Mouse (Mus musculus) liver, embryonic 11.5 days (tissue): ENCODE data around the gene Senp8. TPM values are rescaled to one million over a fixed set of nuclear protein-coding genes. Genes with fewer than 3 reads are reported as not detected.
"Not testable (repeated sequence)": the region's sequence is repeated elsewhere in the genome, so short reads cannot be mapped to it uniquely, and the experiment has no call there.

Source experiments
- ATAC-seq: fragments of 200-750 bp; cut with Nextera tagmentation; replicated peaks from 2 replicates; pipeline ENCODE4 v1.8.0; 2017; ENCODE audit warnings: moderate number of reproducible peaks, mild to moderate bottlenecking, moderate TSS enrichment, moderate library complexity; ENCODE audit not compliant: low FRiP score
- DNase-seq: peaks from one replicate; pipeline ENCODE4 v3.0.0-alpha.2; 2017; ENCODE audit warnings: low spot score
- H3K27ac ChIP-seq: fragments of 300-500 bp; sonication (generic); 2 replicates; pipeline ENCODE4 v1.5.1; 2014; ENCODE audit warnings: mild to moderate bottlenecking, low read depth, low read length, control low read depth
- H3K27me3 ChIP-seq: fragments of 300-500 bp; sonication (generic); replicated peaks from 2 replicates; pipeline ENCODE4 v1.6.1; 2014; ENCODE audit warnings: low read length, mixed read lengths; ENCODE audit not compliant: control insufficient read depth, insufficient read depth
- H3K36me3 ChIP-seq: fragments of 300-500 bp; sonication (generic); 2 replicates; pipeline ENCODE4 v1.6.1; 2014; ENCODE audit warnings: mild to moderate bottlenecking, low read length, moderate library complexity, mixed read lengths; ENCODE audit not compliant: control insufficient read depth, insufficient read depth
- H3K4me1 ChIP-seq: fragments of 300-500 bp; sonication (generic); replicated peaks from 2 replicates; pipeline ENCODE4 v1.6.1; 2014; ENCODE audit warnings: low read length, mixed read lengths; ENCODE audit not compliant: control insufficient read depth, insufficient read depth
- H3K4me2 ChIP-seq: fragments of 300-500 bp; sonication (generic); 2 replicates; pipeline ENCODE4 v1.6.1; 2014; ENCODE audit warnings: mild to moderate bottlenecking, control low read depth, moderate library complexity
- H3K4me3 ChIP-seq: fragments of 300-500 bp; sonication (generic); 2 replicates; pipeline ENCODE4 v1.5.1; 2014; ENCODE audit warnings: low read depth, low read length, control low read depth
- H3K9ac ChIP-seq: fragments of 300-500 bp; sonication (generic); 2 replicates; pipeline ENCODE4 v1.6.1; 2014; ENCODE audit warnings: low read depth, low read length, control low read depth
- H3K9me3 ChIP-seq: fragments of 300-500 bp; sonication (generic); 2 replicates; pipeline ENCODE4 v1.6.1; 2016; ENCODE audit warnings: low read length, inconsistent platforms, mixed read lengths; ENCODE audit not compliant: control insufficient read depth
- WGBS: fragments of 180-500 bp; shearing (Covaris S2); extraction: QIAGEN DNeasy Blood & Tissue Kit; methylation state at CpG from one replicate; pipeline ENCODE4 v1.1.7; 2014; 5-methylcytosine and 5-hydroxymethylcytosine counted together
- polyA plus RNA-seq: library from polyadenylated mRNA; unstranded; fragments of >200 nt; fragmentation: Nextera tagmentation; extraction: Ambion mirVana; gene quantifications from 2 replicates; pipeline ENCODE4 v1.2.1, GENCODE M21; 2014

Senp8 gene
- 9.8 and 10.9 TPM in 2 replicates for polyA plus RNA-seq

DNA sequence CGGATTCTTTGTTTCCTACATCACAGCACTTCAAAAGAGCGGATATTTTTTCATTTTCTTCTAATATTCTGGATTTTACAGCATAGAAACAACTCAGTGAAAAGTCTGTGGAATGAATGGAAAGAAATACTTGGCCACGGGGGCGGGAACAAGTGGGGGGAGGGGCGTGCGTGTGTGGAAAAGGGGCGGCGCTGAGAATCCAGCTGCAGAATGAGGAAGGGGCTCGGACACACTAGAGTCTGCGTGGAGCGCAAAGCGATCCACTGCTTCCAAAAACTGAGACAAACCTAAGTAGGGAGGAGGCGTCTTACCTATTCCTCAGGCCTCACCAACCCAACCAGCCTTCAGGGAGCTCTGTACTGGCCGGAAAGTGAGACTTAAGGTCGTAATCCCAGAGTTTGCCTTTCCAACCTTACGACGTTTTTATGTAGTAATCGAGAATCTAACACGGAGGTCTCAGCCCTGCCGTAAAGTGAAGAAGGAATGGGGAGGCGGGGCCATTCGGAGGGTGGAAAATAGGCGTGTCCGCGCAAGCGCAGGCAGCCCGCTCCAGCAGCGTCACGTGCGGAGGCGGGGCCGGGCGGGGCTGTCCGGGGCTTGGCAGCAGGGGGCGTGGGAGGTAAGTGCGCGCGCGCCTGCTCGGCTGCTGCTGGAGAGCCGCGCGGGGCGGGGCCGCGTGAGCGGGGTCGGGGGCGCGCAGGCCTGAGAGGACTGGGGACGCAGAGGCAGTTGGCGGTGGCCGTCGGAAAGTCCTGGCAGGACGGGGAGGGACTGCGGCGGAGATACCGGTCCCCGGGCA, at the start of gene Senp8, which contains the start of gene Myo9a:
Gene Senp8, minus strand, starts transcription at position 444 of the 799 bp plus-strand sequence.
Gene Myo9a, plus strand, starts transcription at position 630 of the 799 bp plus-strand sequence.
- WGBS = under 1% methylated on average over 59 of the region's 59 CpGs
- Histone ChIP-seq H3K27ac (peak within 1 kb of the TSS; percentile 90), H3K4me2 (peak within 1 kb of the TSS; percentile 81), H3K36me3 (no peaks in the 10 kb centered on the region), H3K4me1 (peaks cover 13% of the 10 kb centered on the region), H3K9me3 (no peaks in the 10 kb centered on the region), H3K27me3 (no peaks in the 10 kb centered on the region), H3K9ac (peak within 1 kb of the TSS; percentile 82), H3K4me3 (peak within 1 kb of the TSS; percentile 85)
- ATAC-seq (peak; percentile 91), DNase-seq (peak; percentile 100)

DNA sequence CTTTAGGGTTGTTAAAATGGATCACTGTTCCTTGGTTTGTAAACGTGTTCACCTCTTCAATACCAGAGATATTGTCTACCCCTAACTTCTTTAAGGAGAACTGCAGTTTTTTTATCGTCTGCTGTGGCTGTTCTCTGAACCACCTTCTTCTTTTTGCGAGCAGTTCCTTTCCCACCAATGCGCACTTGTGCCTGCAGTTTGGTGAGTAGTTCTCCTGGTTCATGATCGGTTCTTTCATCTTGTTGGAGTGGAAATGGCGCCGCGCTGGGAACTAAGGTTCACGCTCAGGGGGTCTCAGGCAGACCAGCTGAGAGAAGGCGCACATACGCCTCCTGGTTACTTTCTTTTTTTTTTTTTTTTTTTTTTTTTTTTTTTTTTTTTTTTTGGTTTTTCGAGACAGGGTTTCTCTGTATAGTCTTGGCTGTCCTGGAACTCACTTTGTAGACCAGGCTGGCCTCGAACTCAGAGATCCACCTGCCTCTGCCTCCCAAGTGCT, 16.5 kb upstream of the Senp8 start:
- ATAC-seq, DNase-seq, H3K9me3 ChIP-seq, H3K27ac ChIP-seq, H3K9ac ChIP-seq, H3K36me3 ChIP-seq, H3K27me3 ChIP-seq, H3K4me2 ChIP-seq, H3K4me3 ChIP-seq, H3K4me1 ChIP-seq: not testable (repeated sequence)
- WGBS = 85% methylated on average over 12 of the region's 13 CpGs

DNA sequence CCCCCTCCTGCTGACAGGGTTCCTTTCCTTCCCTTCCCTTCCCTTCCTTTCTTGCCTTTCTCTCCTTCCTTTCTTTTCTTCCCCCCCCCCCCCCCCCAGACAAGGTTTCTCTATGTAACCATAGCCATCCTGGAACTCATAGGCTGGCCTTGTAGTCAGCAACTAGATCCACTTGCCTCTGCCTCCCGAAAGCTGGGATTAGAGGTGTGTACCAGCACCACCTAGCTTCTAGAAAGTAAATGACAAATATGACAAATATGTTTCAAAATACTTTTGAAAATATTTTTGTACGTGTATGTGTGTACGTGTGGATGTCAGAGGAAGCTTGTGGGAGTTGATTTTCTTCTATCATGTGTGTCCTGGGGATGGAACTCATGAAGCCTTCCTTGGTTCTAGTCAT, 10.0 kb upstream of the Senp8 start:
- WGBS = 75% methylated on average over 3 of the region's 3 CpGs
- H3K9me3 ChIP-seq = no peaks in the 10 kb centered on the region

GRCm38 (mm10) chr9:59757016-59757415, 6.5 kb upstream of the Senp8 start:
- H3K27me3 ChIP-seq, ATAC-seq, H3K4me2 ChIP-seq, H3K4me3 ChIP-seq, H3K9me3 ChIP-seq, H3K9ac ChIP-seq, H3K27ac ChIP-seq, H3K4me1 ChIP-seq, DNase-seq, H3K36me3 ChIP-seq: not testable (repeated sequence)
- WGBS = 100% methylated on average over 2 of the region's 3 CpGs

More for the DNA sequence above, 10.0 kb upstream of the Senp8 start:
- no peak for ATAC-seq
- no peak overlapping the region for H3K4me2 ChIP-seq
- no peaks in the 10 kb centered on the region for H3K4me1 ChIP-seq
- H3K27ac ChIP-seq = no peak overlapping the region
- H3K27me3 ChIP-seq = no peaks in the 10 kb centered on the region
- H3K36me3 ChIP-seq = no peaks in the 10 kb centered on the region
- DNase-seq = no peak
- no peak overlapping the region for H3K9ac ChIP-seq
- H3K4me3 ChIP-seq = no peak overlapping the region

DNA sequence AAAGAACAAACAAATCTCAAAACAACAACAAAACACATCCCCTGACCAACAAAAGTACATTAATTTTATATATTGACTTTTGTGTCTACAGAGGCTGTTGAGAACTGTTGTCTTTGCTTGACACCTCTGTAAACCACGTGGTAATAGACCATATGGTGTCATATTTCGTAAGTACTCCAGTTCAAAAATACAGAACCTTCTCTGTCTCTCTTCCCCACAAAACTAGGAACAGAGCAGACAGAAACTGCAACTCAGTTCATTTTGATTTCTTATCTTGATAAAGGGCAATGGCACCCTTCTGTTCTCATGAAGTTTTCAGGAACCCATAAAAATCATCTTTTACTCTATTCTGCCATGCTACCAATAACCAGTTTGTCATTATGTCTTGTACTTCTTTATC, 4.7 kb upstream of the Senp8 start:
- Histone ChIP-seq H3K9ac (no peak overlapping the region), H3K4me3 (no peak overlapping the region), H3K9me3 (no peaks in the 10 kb centered on the region), H3K36me3 (no peaks in the 10 kb centered on the region), H3K4me1 (peaks cover 4% of the 10 kb centered on the region; the same call in 1 of the 2 replicates), H3K4me2 (no peak overlapping the region), H3K27me3 (no peaks in the 10 kb centered on the region), H3K27ac (no peak overlapping the region)
- no peak for DNase-seq
- WGBS = 56% methylated on average over 2 of the region's 2 CpGs
- ATAC-seq = no peak

DNA sequence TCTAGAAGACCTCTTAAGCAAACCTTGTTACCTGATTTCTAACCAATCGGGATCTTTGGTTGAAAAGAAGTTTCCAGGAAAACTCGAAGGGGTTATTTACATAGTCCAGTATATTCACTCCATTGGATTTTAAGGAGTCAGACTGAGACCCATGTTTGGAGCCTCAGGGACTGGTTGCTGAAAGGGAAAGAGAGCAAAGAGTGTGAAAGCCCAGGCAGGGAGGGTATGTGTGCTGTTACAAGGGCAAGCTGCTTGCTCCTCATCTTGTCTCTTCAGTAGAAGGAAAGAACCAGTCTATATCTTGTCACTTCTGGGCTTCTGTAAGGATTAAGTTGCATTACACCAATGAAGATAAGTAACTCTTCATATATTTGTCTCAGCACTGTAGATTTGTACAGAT, 1.5 kb upstream of the Senp8 start:
- 6% methylated on average over 2 of the region's 2 CpGs for WGBS
- H3K9ac ChIP-seq = peak overlapping the region; percentile 82

GRCm38 (mm10) chr9:59751066-59751581, 614 bp upstream of the Senp8 start:
- DNase-seq (peak; percentile 94), ATAC-seq (peak; percentile 95)
- H3K4me3 ChIP-seq = peak overlapping the region; percentile 85
- H3K27ac ChIP-seq = peak overlapping the region; percentile 90
- H3K9me3 ChIP-seq = no peaks in the 10 kb centered on the region
- H3K4me1 ChIP-seq = peaks cover 13% of the 10 kb centered on the region
- H3K4me2 ChIP-seq = peak overlapping the region; percentile 81
- no peaks in the 10 kb centered on the region for H3K27me3 ChIP-seq
- H3K9ac ChIP-seq = peak overlapping the region; percentile 82
- WGBS = under 1% methylated on average over 39 of the region's 49 CpGs
- no peaks in the 10 kb centered on the region for H3K36me3 ChIP-seq

More for the DNA sequence above, 1.5 kb upstream of the Senp8 start:
- ATAC-seq (no peak), DNase-seq (no peak)
- no peaks in the 10 kb centered on the region for H3K9me3 ChIP-seq
- H3K4me2 ChIP-seq = peak overlapping the region; percentile 81
- H3K4me1 ChIP-seq = peaks cover 13% of the 10 kb centered on the region
- no peak overlapping the region for H3K27ac ChIP-seq
- peak overlapping the region; percentile 85 for H3K4me3 ChIP-seq
- H3K27me3 ChIP-seq = no peaks in the 10 kb centered on the region
- no peaks in the 10 kb centered on the region for H3K36me3 ChIP-seq

DNA sequence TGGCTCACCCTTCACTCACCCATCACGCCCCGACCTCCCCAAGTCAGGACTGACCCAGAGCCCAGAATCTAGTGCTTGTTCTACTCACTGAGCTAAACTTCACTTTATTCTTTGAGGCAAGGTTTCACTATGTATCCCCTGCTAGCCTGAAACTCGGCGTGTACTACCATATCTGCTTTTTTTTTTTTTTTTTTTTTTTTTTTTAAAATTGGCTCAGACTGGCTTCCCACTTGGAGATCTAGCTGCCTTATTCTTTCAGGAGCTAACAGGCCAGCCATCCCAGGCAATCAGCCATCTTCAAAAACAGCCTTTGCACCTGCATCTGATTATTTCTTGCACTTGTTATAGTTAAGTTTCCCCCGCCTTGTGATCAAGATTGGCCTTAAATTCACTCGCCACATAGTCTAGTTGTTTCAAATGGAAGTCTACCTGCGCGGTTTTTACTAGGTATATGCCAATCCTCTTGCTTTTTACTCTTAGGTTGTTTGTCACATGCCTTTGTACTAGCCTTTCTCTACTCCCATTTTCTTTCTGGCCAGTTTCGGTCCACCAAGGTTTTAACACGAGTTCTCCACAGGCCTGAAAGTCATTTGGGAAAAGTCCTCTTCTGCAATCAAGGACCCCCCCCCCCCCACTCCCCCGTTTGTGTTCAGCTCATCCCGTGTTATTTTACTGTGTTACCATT, 787 bp downstream of the Senp8 start:
- H3K9ac ChIP-seq = peak overlapping the region; percentile 73
- H3K36me3 ChIP-seq = no peaks in the 10 kb centered on the region
- ATAC-seq (no peak), DNase-seq (no peak)
- peaks cover 13% of the 10 kb centered on the region for H3K4me1 ChIP-seq
- 26% methylated on average over 12 of the region's 12 CpGs for WGBS
- H3K27me3 ChIP-seq = no peaks in the 10 kb centered on the region
- H3K4me3 ChIP-seq = peak overlapping the region; percentile 85
- H3K27ac ChIP-seq = peak overlapping the region; percentile 69; the same call in 1 of the 2 replicates
- H3K4me2 ChIP-seq = peak overlapping the region; percentile 63
- H3K9me3 ChIP-seq = no peaks in the 10 kb centered on the region
